Mouse (Mus musculus): ENCODE measurements around the gene Cmklr1.

DNA sequence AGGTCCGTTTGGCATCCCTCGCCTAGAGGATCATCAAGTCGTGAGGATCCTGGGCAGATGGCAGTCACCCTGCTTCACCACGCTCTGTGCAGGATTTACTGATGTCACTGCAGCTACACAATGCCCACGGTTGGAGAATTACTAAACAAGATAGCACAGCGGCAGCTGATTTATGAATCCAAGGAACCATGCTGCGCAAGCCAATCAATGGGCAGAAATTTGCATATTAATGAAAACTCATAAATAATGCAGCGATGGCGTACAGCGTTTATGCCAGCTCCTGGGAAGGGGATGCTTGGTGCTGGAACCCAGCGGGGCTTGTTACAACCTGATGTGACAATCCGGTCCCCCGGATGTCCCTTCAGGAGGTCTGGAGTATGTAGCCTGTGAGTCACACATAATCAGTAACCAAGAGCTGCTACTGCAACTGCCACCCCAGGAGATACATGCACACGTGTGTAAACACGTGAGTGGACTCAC lies 39.9 kb upstream of the Cmklr1 start:
- TF ChIP-seq CTCF (IDR thresholded peaks at IDR 0.05; ENCODE audit: extremely low read depth, insufficient read depth, low read length) (no peak), POLR2A (IDR thresholded peaks at IDR 0.05; ENCODE audit: extremely low read depth, insufficient read depth, low read length) (no peak)

Data from cortical plate, adult 2 months (tissue).